Mouse (Mus musculus) embryonic stem cell, embryonic (primary cell): ENCODE data around the gene Cdk12.
"Not testable (repeated sequence)": the region's sequence is repeated elsewhere in the genome, so short reads cannot be mapped to it uniquely, and the experiment has no call there.

ENCODE experiments used
- CTCF ChIA-PET, 4 experiments: fragments of 300-600 bp in 2 of 4; fragments of 350-600 bp in 2 of 4; sonication (Branson Sonifier 250); formaldehyde crosslinking; loops; one replicate each; lab custom pipeline; 2022; ENCODE audit warnings: inconsistent platforms in 2 of 4; lab: Charles Lee
- POLR2A ChIA-PET, 4 experiments: fragments of 300-600 bp in 2 of 4; fragments of 350-600 bp in 2 of 4; sonication (Branson Sonifier 250); formaldehyde crosslinking; loops; one replicate each; lab custom pipeline; 2022; ENCODE audit warnings: antibody characterized with exemption in 4 of 4, inconsistent platforms in 1 of 4; lab: Charles Lee

Gene Cdk12

GRCm38 (mm10) chr11:98202641-98203350 is at the start of gene Cdk12:
TSS of gene Cdk12 (plus strand) at chr11:98203059.
- CTCF ChIA-PET, result interaction anchor here in 3 of 4 experiments (0.6 to 1.5 kb wide), 5 partner anchors 11 to 1162 kb away, joined by 3 to 9 read pairs (median 3); partner anchors contain the start of genes Lrrc46 (in 1 of the 3) and Mrpl10 (in 1 of the 3)

DNA sequence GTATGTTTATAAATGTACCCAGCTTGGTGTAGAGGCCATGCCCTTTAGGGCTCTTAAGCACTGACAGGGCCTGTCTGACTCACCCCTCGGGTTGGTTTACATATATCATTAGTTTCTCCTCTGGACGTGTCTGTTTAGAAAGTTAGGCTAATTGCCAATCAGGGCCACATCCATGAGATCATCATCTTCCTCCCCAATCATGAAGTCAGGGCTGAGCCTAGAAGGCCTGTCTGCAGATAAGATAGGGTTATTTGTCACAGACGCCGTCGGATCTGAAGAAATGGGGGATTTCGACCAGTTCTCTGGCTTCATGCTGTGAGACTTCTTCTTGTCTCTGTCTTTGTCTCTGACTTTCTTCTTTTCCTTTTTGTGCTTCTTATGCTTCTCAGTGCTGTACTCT is 47.8 kb upstream of the Cdk12 start:
- ChIA-PET CTCF (no interaction called here), POLR2A (interaction anchor here in 1 of 4 experiments (0.6 kb wide), 1 partner anchor 26 kb away, joined by 3 read pairs; no protein-coding TSS in a partner anchor)

More at GRCm38 (mm10) chr11:98202641-98203350, at the start of gene Cdk12:
- POLR2A ChIA-PET, result interaction anchor here (0.6 to 5.7 kb wide), 95 partner anchors 8 to 791 kb away, joined by 3 to 85 read pairs (median 4); partner anchors contain the start of genes Med1 (in 3 of the 4), Cacnb1 (in 2 of the 4), Fbxl20 (in 2 of the 4) and Fbxo47 (in 2 of the 4)

DNA sequence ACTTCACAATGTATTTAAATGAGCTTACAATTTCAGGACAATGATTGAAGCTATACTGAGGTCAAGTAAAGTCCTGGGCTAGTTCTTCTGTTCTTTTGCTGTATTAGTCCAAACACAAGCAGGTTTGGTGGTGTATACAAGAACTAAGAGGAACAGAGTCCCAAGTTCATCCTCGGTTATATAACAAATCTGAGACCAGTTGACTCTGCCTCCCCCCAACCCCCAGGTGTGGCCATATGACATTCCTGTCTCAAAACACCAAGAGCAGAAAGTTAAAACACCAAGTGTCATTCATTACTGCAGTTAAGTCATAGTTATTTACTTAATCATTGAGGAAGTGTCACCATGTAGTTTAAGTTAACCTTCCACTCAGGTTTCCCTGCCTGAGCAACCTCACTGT is 34.5 kb upstream of the Cdk12 start:
- ChIA-PET POLR2A (interaction anchor here in 1 of 4 experiments (0.6 to 2.5 kb wide), 8 partner anchors 10 to 56 kb away, joined by 3 to 9 read pairs (median 4); partner anchors contain the start of genes Cdk12 and Fbxl20), CTCF (no interaction called here)

DNA sequence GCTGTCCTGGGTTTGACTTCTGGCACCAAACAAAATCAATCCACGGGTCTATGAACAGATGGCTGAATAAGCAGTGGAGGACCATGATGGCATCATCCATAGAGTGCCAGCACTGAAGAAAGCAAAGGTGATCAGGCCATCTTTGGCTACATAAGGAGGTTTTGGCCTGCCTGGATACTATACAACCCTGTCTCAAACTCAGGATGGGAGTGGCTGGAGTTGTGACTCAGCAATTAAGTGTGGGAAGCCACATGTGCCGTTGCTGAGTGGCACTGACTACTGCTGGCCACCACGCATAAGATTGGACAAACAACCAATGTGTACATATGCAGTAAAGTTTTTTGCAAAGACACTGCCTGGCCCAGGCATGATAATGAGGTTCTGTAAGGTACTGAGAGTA is 20.7 kb upstream of the Cdk12 start:
- POLR2A ChIA-PET, result interaction anchor here in 2 of 4 experiments (1.1 to 6.7 kb wide), 8 partner anchors 9 to 38 kb away, joined by 3 to 31 read pairs (median 8); partner anchors contain the start of genes Fbxl20 (in 2 of the 2), Cdk12 (in 1 of the 2) and Med1 (in 1 of the 2)
- CTCF ChIA-PET, result not testable (repeated sequence)

GRCm38 (mm10) chr11:98187640-98188395 is 15.0 kb upstream of the Cdk12 start:
- CTCF ChIA-PET, result interaction anchor here in 2 of 4 experiments (0.6 to 0.7 kb wide), 2 partner anchors 170 to 396 kb away, joined by 3 to 7 read pairs; partner anchors contain the start of gene Stard3 (in 1 of the 2)
- POLR2A ChIA-PET, result interaction anchor here in 2 of 4 experiments (1.7 to 6.3 kb wide), 2 partner anchors 9 to 15 kb away, joined by 5 to 85 read pairs; partner anchors contain the start of gene Cdk12 (in 1 of the 2)

DNA sequence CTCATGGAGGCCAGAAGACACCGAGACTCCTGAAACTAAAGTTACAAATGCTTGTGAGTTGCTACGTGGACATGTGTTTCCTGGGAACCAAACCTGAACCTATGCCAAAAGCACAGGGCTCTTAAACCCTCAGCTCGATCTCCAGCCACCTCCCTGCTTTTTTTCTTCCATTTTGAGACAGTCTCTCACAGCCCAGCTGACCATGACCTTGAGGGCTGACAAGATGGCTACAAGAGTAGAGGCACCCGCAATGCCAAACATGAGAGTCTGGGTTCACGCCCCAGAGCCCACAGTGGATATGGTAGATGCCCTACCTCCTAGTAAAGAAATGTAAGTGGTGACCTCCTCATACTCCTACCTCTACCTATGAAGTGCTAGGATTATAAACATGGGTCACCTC is 12.0 kb upstream of the Cdk12 start:
- CTCF ChIA-PET, result interaction anchor here in 1 of 4 experiments (0.6 kb wide), 1 partner anchor 195 kb away, joined by 3 read pairs; no protein-coding TSS in a partner anchor
- POLR2A ChIA-PET, result interaction anchor here in 2 of 4 experiments (1.3 to 6.3 kb wide), 6 partner anchors 8 to 41 kb away, joined by 3 to 85 read pairs (median 11); partner anchors contain the start of genes Cdk12 (in 2 of the 2) and Fbxl20 (in 1 of the 2)

DNA sequence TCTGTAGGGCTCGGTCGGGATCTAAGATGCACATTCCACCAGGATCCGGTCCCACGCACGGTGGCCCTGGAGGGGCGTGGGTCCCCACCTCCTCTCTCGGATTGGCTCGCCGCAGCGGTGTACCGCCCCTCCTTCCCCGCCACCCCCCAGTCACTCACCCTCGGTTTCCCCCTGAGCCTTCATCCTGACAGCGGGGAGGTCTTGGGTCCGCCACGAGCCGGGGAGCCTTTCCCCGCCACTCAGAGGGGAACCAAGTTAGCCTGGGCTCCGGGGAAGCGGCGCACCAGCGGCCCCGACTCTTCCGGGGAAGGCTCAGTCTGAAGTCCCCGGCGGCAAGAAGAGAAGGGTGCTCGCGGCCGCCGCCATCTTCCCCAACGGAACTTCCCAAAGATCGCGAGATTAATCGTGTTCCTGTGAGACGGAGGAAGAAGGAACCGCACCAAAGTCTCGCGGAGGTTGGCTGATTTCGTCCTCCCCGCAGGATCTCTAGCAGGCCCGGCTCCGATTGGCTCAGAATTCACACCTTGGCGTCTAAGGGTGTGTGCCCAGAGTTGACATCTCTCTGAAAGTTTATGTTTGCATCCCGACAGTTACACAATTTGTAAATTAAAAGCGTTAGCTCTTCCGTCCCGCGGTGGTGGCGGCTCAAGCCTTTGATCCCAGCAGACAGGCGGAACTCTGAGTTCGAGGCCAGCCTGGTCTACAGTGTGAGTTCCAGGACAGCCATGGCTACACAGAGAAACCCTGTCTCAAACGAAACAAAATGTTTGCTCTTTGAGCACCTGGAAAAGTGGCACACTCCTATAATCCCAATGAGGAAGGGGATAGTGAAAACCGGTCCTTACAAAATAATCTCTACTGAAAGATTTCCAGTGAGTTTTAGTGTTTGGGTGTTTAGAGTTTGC is 9.7 kb upstream of the Cdk12 start, which contains the start of gene Med1:
Gene Med1 (minus strand): TSS at position 393 of the 905 bp plus-strand sequence.
- ChIA-PET CTCF (interaction anchor here in 1 of 4 experiments (0.5 kb wide), 1 partner anchor 158 kb away, joined by 5 read pairs; no protein-coding TSS in a partner anchor), POLR2A (interaction anchor here in 3 of 4 experiments (0.6 to 6.3 kb wide), 13 partner anchors 9 to 135 kb away, joined by 3 to 85 read pairs (median 5); partner anchors contain the start of genes Cdk12 (in 3 of the 3) and Fbxl20 (in 2 of the 3))

DNA sequence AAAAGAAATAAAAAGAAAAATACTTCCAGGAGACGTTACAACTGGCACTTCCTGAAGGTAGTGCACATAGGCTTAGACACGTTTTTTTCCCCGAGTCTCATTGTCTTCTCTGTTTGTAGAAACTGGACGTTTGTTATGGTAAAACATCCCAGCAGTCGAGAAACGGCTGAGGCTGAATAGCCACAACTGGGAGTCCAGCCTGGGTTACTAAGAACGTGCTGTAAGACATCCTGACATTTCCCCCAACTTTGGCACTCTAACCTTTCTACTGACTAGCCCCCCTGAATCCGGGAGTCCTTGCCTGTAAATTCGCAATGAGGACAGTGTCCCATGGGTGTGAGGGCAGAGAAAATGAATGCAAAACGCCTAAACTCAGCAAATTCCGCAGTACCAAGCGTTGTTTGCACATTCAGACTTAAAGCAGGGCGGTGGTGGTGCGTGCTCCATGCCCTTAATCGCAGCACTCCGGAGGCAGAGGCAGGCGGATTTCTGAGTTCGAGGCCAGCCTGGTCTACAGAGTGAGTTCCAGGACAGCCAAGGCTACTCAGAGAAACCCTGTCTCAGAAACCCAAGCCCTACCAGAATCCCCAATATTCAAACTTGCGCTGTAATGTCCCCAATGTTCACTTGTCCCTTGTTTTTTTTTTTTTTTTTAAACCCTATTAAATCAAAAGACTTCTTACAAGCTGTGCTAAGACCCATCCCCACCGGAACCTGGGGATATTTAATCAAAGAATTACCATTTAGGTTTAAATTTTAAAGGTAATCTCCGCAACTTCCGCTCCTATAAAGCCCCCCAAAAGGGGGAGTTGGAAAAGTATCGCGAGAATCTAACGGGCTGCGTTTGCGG is 843 bp upstream of the Cdk12 start:
- ChIA-PET CTCF (interaction anchor here in 2 of 4 experiments (0.6 to 0.7 kb wide), 2 partner anchors 187 to 648 kb away, joined by 3 read pairs; no protein-coding TSS in a partner anchor), POLR2A (interaction anchor here (0.6 to 5.7 kb wide), 67 partner anchors 9 to 742 kb away, joined by 3 to 85 read pairs (median 5); partner anchors contain the start of genes Fbxl20 (in 3 of the 4), Med1 (in 3 of the 4), Cacnb1 (in 1 of the 4) and Cwc25 (in 1 of the 4))

- POLR2A ChIA-PET, result interaction anchor here in 3 of 4 experiments (0.5 to 5.7 kb wide), 99 partner anchors 7 to 791 kb away, joined by 3 to 85 read pairs (median 4); partner anchors contain the start of genes Fbxl20 (in 3 of the 3), Med1 (in 3 of the 3), Cacnb1 (in 2 of the 3) and Fbxo47 (in 2 of the 3)
- CTCF ChIA-PET, result interaction anchor here in 3 of 4 experiments (0.6 to 1.5 kb wide), 3 partner anchors 11 to 1162 kb away, joined by 3 to 9 read pairs (median 4); partner anchors contain the start of genes Lrrc46 (in 1 of the 3) and Mrpl10 (in 1 of the 3)
Measured at GRCm38 (mm10) chr11:98203351-98203911, 572 bp downstream of the Cdk12 start.

- ChIA-PET CTCF (interaction anchor here in 1 of 4 experiments (0.9 to 1.5 kb wide), 2 partner anchors 12 to 185 kb away, joined by 3 to 4 read pairs; no protein-coding TSS in a partner anchor), POLR2A (interaction anchor here in 3 of 4 experiments (0.5 to 5.7 kb wide), 70 partner anchors 8 to 792 kb away, joined by 3 to 85 read pairs (median 5); partner anchors contain the start of genes Fbxl20 (in 3 of the 3), Med1 (in 3 of the 3), Rpl19 (in 2 of the 3) and Cacnb1 (in 1 of the 3))
Measured at GRCm38 (mm10) chr11:98203931-98204421, 1.1 kb downstream of the Cdk12 start.

- ChIA-PET CTCF (no interaction called here), POLR2A (interaction anchor here in 2 of 4 experiments (1.1 to 5.7 kb wide), 9 partner anchors 8 to 256 kb away, joined by 3 to 85 read pairs (median 5); partner anchors contain the start of genes Fbxl20 (in 2 of the 2) and Med1 (in 1 of the 2))
Measured at GRCm38 (mm10) chr11:98205463-98205862, 2.6 kb downstream of the Cdk12 start.

GRCm38 (mm10) chr11:98206281-98206680 is 3.4 kb downstream of the Cdk12 start:
- POLR2A ChIA-PET, result interaction anchor here in 2 of 4 experiments (0.6 to 1.8 kb wide), 8 partner anchors 12 to 838 kb away, joined by 3 to 5 read pairs (median 3); partner anchors contain the start of gene Fbxl20 (in 1 of the 2)
- CTCF ChIA-PET, result not testable (repeated sequence)

DNA sequence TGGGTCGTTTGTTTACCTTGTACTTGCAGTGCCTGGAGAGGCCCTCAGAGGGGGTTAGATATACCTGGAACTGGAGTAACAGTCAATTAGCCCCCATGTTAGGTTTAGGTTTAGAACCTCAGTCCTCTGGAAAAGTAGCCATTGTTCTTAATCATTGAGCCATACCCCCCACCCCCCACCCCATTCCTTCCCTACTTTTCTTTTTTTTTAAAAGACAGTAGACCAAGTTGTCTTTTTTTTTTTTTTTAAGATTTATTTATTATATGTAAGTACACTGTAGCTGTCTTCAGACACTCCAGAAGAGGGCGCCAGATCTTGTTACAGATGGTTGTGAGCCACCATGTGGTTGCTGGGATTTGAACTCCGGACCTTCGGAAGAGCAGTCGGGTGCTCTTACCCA is 6.8 kb downstream of the Cdk12 start:
- CTCF ChIA-PET, result interaction anchor here (0.5 to 1.2 kb wide), 9 partner anchors 10 to 900 kb away, joined by 3 to 12 read pairs (median 4); no protein-coding TSS in a partner anchor
- POLR2A ChIA-PET, result interaction anchor here in 3 of 4 experiments (0.6 to 2.9 kb wide), 12 partner anchors 10 to 988 kb away, joined by 3 to 10 read pairs (median 4); partner anchors contain the start of gene Med1 (in 1 of the 3)

DNA sequence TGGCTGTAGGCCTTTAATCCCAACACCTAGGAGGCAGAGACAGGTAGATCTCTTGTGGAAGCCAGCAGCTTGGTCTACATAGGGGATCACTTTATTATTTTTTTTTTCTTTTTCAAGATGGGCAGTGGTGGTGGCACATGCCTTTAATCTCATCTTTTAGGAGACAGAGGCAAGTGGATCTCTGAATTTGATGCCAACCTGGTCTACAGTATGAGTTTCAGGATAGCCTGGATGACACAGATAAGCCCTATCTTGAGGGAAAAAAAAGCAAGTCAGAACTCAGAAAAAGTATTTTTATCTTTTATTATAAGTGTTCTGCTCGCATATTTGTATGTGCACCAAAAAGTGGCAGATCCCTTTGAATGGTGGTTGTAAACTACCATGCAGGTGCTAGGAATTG is 10.5 kb downstream of the Cdk12 start:
- CTCF ChIA-PET, result interaction anchor here in 1 of 4 experiments (1.0 kb wide), 1 partner anchor 129 kb away, joined by 3 read pairs; no protein-coding TSS in a partner anchor
- POLR2A ChIA-PET, result interaction anchor here in 2 of 4 experiments (0.6 to 6.0 kb wide), 8 partner anchors 10 to 52 kb away, joined by 3 to 69 read pairs (median 4); partner anchors contain the start of genes Cdk12 (in 2 of the 2) and Med1 (in 1 of the 2)
